Mouse (Mus musculus) c-Kit-positive CD71-positive TER-119-negative erythroid progenitor cells, embryonic 14.5 days (primary cell): ENCODE measurements at regions not wholly inside any gene's neighbourhood (a gene's known extent, or its start where the extent isn't known, plus 50 kb on each side); places are given as distances from the start of the nearest gene placed in this dataset.

Experiments
- DNase-seq: peaks from one replicate; pipeline ENCODE4 v3.0.0-alpha.2; 2013; ENCODE audit warnings: low read depth

GRCm38 (mm10) chr4:107736866-107737265, 52.8 kb upstream of the Dmrtb1 start:
- DNase-seq: no peak

GRCm38 (mm10) chr4:107737907-107738306, 53.9 kb upstream of the Dmrtb1 start:
- peak; percentile 66 for DNase-seq

GRCm38 (mm10) chr4:107738776-107739175, 54.7 kb upstream of the Dmrtb1 start:
- DNase-seq: no peak

GRCm38 (mm10) chr4:107739789-107740405, 55.9 kb upstream of the Dmrtb1 start:
- DNase-seq: no peak

- no peak for DNase-seq
Observed at GRCm38 (mm10) chr4:107743646-107744045, 58.4 kb upstream of the Lrp8 start.

- DNase-seq: no peak
Observed at GRCm38 (mm10) chr4:107746366-107746765, 55.7 kb upstream of the Lrp8 start.

GRCm38 (mm10) chr4:107746923-107747431, 55.1 kb upstream of the Lrp8 start:
- DNase-seq: no peak

- DNase-seq: no peak
Observed at GRCm38 (mm10) chr4:107747454-107747853, 54.6 kb upstream of the Lrp8 start.

- no peak for DNase-seq
Observed at GRCm38 (mm10) chr4:107747907-107748628, 54.0 kb upstream of the Lrp8 start.

- DNase-seq: no peak
Observed at GRCm38 (mm10) chr4:107749045-107749444, 53.0 kb upstream of the Lrp8 start.

GRCm38 (mm10) chr4:107750017-107750416, 52.0 kb upstream of the Lrp8 start:
- no peak for DNase-seq
